Mouse (Mus musculus) limb, embryonic 10.5 days (tissue): ENCODE measurements around the gene Dapk1. TPM values are rescaled to one million over a fixed set of nuclear protein-coding genes. Genes with fewer than 3 reads are reported as not detected.

Source experiments
- DNase-seq: peaks from one replicate; pipeline ENCODE4 v3.0.0-alpha.2; 2017; ENCODE audit warnings: low spot score
- H3K27ac ChIP-seq: fragments of 300-500 bp; sonication (generic); 2 replicates; pipeline ENCODE4 v1.5.1; 2016; ENCODE audit warnings: mild to moderate bottlenecking
- H3K27me3 ChIP-seq: fragments of 300-500 bp; sonication (generic); 2 replicates; pipeline ENCODE4 v1.6.1; 2016; ENCODE audit warnings: low read depth, mild to moderate bottlenecking; ENCODE audit not compliant: poor library complexity, severe bottlenecking
- H3K36me3 ChIP-seq: fragments of 300-500 bp; sonication (generic); 2 replicates; pipeline ENCODE4 v1.6.1; 2016; ENCODE audit warnings: mild to moderate bottlenecking, moderate library complexity
- H3K4me1 ChIP-seq: fragments of 300-500 bp; sonication (generic); 2 replicates; pipeline ENCODE4 v1.6.1; 2016
- H3K4me3 ChIP-seq: fragments of 300-500 bp; sonication (generic); 2 replicates; pipeline ENCODE4 v1.5.1; 2016; ENCODE audit warnings: mild to moderate bottlenecking, moderate library complexity
- H3K9me3 ChIP-seq: fragments of 300-500 bp; sonication (generic); replicated peaks from 2 replicates; pipeline ENCODE4 v1.6.1; 2016; ENCODE audit warnings: mild to moderate bottlenecking
- WGBS: fragments of 180-500 bp; shearing (Covaris S2); methylation state at CpG from one replicate; pipeline ENCODE4 v1.1.7; 2016; 5-methylcytosine and 5-hydroxymethylcytosine counted together
- polyA plus RNA-seq: library from polyadenylated mRNA; unstranded; fragments of >200 nt; fragmentation: Nextera tagmentation; extraction: Ambion mirVana; gene quantifications from 2 replicates; pipeline ENCODE4 v1.2.1, GENCODE M21; 2016

The Dapk1 gene
- polyA plus RNA-seq, 1 experiment from 2014 or later = 18.5 TPM

DNA sequence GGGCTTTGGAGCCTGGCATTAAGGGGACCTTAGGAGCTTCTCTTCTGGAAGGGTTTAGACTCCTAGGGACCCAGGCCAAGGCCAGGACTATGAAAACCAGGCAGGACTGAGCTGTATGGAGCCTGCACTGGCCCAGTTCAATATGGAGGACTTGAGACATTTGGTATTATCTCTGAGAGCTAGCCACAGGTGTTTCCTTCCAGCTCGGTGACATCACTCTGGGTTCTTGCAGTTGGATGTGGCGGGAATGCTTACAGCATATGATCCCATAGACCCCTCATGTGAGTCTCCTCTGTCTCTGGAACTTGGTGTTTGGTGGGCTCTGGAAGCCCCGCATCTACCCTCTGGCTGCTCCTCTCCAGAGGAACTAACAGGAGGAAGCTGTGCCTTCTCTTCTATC is 140.9 kb downstream of the Dapk1 start:
- 88% methylated on average over 3 of the region's 3 CpGs for WGBS
- H3K4me1 ChIP-seq = peaks cover 8% of the 10 kb centered on the region
- H3K4me3 ChIP-seq = no peak overlapping the region
- DNase-seq = no peak
- no peaks in the 10 kb centered on the region for H3K9me3 ChIP-seq
- H3K27me3 ChIP-seq = no peaks in the 10 kb centered on the region
- no peak overlapping the region for H3K27ac ChIP-seq
- H3K36me3 ChIP-seq = peaks cover 15% of the 10 kb centered on the region

DNA sequence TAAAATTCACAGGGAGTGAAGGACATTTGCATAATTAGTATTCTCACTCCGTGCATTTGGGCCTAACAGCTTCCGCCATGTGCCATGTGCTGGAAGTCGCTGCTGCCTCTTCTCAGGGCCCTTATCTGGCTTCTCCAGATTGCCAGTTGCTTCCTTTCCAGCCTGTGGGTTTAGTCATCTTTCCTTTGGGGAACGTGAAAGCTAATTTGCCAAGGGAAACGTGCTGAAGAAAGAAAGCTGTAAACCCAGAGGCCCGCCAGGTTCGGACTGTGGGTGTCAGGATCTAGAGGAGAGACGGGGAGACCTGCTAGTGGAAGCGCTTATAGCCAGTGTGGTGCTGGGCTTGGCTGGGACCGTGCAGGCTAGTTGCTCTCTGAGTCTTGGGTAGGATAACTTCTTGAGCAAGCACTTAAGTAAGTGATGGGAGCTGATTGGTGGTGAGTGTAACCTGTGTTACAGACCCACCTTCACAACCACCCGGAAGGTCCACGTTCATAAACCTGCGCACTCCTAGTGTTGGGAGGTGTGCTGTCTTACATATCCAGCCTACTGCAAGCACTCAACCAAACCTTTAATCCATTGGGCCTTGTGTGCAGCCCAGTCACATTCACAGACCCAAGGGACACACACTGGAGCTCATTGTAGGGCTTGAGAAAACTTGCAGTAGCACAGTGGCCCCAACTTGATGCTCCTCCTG is 141.8 kb downstream of the Dapk1 start:
- WGBS = 79% methylated on average over 13 of the region's 13 CpGs
- Histone ChIP-seq H3K27me3 (no peaks in the 10 kb centered on the region), H3K27ac (0 out of 2 replicates have a peak overlapping the region, but pooled peaks have one; percentile 25), H3K9me3 (no peaks in the 10 kb centered on the region), H3K4me3 (no peak overlapping the region), H3K36me3 (peaks cover 22% of the 10 kb centered on the region), H3K4me1 (no peaks in the 10 kb centered on the region; the same call in 1 of the 2 replicates)
- no peak for DNase-seq

DNA sequence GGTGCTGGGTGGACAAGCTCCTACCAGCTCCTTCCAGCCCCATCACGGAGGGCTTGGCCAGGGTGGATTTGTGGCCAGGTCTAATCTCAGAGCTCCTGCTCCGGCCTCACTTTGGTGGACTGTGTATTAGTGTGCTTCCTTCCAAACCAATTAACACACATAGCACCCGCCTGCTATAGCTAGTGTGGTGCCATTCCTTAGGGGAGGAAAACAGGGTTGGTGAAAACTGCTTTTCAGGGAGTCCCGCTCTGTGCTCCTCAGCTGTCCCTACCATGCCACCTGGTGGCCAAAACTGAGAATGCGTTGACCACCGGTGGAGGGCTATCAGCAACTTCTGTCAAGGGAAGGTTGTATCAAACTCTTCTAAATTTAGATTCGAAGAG is 142.3 kb downstream of the Dapk1 start:
- no peaks in the 10 kb centered on the region for H3K9me3 ChIP-seq
- no peaks in the 10 kb centered on the region for H3K27me3 ChIP-seq
- 36% methylated on average over 7 of the region's 7 CpGs for WGBS
- H3K36me3 ChIP-seq = peaks cover 27% of the 10 kb centered on the region
- H3K4me1 ChIP-seq = no peaks in the 10 kb centered on the region; the same call in 1 of the 2 replicates
- peak; percentile 88 for DNase-seq
- 0 out of 2 replicates have a peak overlapping the region, but pooled peaks have one; percentile 25 for H3K27ac ChIP-seq
- no peak overlapping the region for H3K4me3 ChIP-seq

DNA sequence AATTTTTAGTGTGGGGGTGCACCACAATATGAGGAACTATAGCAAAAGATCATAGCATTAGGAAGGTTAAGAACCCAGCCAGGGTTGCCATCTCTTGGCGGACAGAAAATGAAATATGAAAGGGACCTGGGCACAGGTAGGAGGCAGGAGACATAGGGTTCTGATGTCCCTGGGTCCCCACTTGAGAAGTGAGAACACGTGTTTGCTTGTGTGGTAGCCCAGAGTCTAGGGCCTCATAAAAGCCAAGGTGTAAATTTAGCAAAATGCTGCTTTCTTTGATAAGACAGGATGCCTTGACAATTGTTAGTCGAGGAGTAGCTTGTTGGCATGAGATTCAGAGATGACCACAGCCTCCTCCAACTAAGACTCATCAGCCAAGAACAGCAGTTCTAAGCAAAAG is 143.0 kb downstream of the Dapk1 start:
- no peak for DNase-seq
- Histone ChIP-seq H3K4me3 (no peak overlapping the region), H3K4me1 (no peaks in the 10 kb centered on the region; the same call in 1 of the 2 replicates), H3K9me3 (no peaks in the 10 kb centered on the region), H3K27me3 (no peaks in the 10 kb centered on the region), H3K27ac (no peak overlapping the region), H3K36me3 (peaks cover 28% of the 10 kb centered on the region)
- WGBS = 91% methylated on average over 3 of the region's 3 CpGs

DNA sequence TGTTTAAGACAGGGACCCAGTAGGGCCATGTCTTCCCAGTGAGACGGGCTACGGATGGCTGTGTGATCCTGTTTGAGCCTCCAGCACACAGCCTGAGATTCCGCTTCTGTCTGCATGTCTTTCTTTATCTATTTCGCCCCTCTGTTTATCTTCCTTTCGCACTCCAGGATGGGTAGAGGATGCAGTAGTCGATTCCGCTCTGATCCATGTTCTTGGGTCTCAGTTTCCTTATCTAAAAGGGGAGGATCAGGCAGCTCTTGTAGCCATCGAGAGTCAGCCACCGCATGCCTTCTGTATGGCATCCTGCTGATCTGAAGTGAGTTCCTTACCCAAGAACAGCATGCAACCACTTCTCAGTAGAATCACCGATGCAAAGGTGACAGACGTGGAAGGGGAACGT is 143.6 kb downstream of the Dapk1 start:
- Histone ChIP-seq H3K27me3 (no peaks in the 10 kb centered on the region), H3K4me3 (no peak overlapping the region), H3K9me3 (no peaks in the 10 kb centered on the region), H3K36me3 (peaks cover 25% of the 10 kb centered on the region), H3K27ac (no peak overlapping the region), H3K4me1 (no peaks in the 10 kb centered on the region; the same call in 1 of the 2 replicates)
- DNase-seq = no peak
- 91% methylated on average over 12 of the region's 12 CpGs for WGBS

DNA sequence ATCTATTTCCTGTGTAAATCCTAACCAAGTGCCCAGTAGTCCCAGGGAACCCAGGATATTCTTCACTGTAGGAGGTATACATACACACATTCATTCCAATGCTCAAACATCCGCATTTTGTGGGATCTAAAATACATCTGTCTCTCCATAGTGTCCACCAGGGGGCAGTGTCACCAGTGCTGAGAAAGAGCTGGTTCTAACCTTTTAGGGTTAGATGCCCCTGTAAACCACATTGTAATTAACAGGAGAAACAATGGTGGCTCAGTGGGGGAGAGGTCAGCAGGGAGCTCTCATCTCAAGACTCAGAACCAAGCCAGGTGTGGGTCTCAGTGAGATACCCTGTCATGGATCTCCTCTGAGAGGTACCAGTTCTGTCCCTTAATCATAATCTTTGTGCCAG is 144.5 kb downstream of the Dapk1 start:
- WGBS = 51% methylated on average over 1 of the region's 1 CpGs
- peak; percentile 71 for DNase-seq
- H3K4me3 ChIP-seq = no peak overlapping the region
- H3K9me3 ChIP-seq = no peaks in the 10 kb centered on the region
- H3K4me1 ChIP-seq = no peaks in the 10 kb centered on the region; the same call in 1 of the 2 replicates
- H3K27ac ChIP-seq = no peak overlapping the region
- H3K27me3 ChIP-seq = no peaks in the 10 kb centered on the region
- H3K36me3 ChIP-seq = peaks cover 27% of the 10 kb centered on the region

DNA sequence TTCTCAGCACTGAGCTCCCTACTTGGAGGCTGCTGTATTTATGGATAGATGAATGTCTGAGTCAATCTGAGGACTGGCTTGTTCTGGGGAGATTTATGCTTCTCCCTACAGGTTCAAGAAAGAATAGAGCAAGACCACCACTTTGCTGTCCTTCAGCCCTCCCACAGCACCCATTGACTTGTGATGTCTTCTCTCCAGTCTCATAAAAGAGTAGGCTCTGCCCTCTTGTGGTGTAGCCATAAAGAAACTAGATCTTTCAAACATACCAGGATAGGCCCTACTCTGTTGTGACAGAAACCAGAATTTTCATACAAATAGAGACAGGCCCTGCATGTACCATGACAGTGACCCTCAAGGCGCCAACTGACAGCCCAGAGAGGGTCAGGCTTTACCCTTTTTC is 145.5 kb downstream of the Dapk1 start:
- no peak overlapping the region for H3K27ac ChIP-seq
- H3K36me3 ChIP-seq = peaks cover 34% of the 10 kb centered on the region
- H3K4me1 ChIP-seq = no peaks in the 10 kb centered on the region; the same call in 1 of the 2 replicates
- no peaks in the 10 kb centered on the region for H3K9me3 ChIP-seq
- H3K27me3 ChIP-seq = no peaks in the 10 kb centered on the region
- WGBS = 93% methylated on average over 1 of the region's 1 CpGs
- H3K4me3 ChIP-seq = no peak overlapping the region
- no peak for DNase-seq

DNA sequence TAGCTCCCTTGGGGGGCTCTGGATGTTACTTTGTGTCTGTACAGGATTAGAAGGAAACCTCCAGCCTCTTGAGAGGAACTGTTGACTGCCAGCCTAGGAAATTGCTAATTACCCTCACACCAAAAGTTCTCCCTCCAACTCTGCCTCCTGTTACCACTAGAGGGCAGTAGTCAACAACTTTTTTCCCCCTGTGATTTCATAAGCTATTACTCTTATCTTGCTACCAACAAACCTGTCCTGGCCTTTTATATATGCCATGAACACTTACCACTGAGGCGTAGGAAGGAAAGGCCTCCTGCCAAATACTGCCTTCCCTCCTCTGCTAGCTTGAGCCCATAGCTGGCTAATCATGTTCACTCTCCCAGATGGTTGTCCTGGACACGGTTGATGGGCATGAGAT is 146.8 kb downstream of the Dapk1 start:
- no peak for DNase-seq
- Histone ChIP-seq H3K4me3 (no peak overlapping the region), H3K27me3 (no peaks in the 10 kb centered on the region), H3K9me3 (no peaks in the 10 kb centered on the region), H3K36me3 (peaks cover 48% of the 10 kb centered on the region), H3K27ac (no peak overlapping the region), H3K4me1 (no peaks in the 10 kb centered on the region; the same call in 1 of the 2 replicates)
- 88% methylated on average over 2 of the region's 2 CpGs for WGBS

DNA sequence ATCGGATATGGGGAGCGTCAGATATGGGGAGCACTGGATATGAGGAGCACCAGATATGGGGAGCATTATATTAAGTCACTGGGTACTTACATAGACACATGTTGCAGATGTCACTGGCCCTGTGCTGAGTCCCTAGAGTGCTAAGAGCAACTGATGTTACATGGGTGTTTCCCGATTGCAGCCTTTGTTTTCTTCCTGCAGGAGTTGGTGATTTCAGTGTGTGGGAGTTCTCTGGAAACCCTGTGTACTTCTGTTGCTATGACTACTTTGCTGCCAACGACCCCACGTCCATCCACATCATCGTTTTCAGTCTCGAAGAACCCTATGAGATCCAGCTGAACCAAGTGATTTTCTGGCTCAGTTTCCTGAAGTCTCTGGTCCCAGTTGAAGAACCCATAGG is 149.2 kb downstream of the Dapk1 start:
- H3K36me3 ChIP-seq = peaks cover 58% of the 10 kb centered on the region

DNA sequence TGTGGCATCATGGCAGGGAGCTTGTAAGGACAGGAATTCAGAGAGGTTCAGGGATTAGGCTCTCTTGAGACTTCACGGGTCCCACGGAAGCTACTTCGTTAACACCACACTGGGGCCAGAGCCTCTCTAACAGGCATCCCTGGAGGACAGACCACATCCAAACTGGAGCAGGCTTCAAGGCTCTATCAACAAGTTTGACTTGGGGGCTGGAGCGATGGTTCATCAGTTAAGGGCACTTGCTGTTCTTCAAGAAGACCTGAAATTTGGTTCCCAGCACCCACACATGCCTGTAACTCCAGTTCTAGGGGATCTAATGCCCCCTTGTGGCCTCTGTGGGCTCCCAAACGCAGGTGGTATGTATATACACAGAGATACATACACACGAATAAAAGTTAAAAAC is 151.5 kb downstream of the Dapk1 start:
- Histone ChIP-seq H3K4me3 (no peak overlapping the region), H3K27me3 (no peaks in the 10 kb centered on the region), H3K27ac (no peak overlapping the region), H3K4me1 (no peaks in the 10 kb centered on the region; the same call in 1 of the 2 replicates), H3K9me3 (no peaks in the 10 kb centered on the region), H3K36me3 (peaks cover 60% of the 10 kb centered on the region)
- DNase-seq = no peak
- 95% methylated on average over 6 of the region's 6 CpGs for WGBS

More for the DNA sequence above, 149.2 kb downstream of the Dapk1 start:
- Histone ChIP-seq H3K9me3 (no peaks in the 10 kb centered on the region), H3K27me3 (no peaks in the 10 kb centered on the region), H3K4me1 (no peaks in the 10 kb centered on the region; the same call in 1 of the 2 replicates), H3K27ac (no peak overlapping the region), H3K4me3 (no peak overlapping the region)
- WGBS = 95% methylated on average over 7 of the region's 7 CpGs
- no peak for DNase-seq

DNA sequence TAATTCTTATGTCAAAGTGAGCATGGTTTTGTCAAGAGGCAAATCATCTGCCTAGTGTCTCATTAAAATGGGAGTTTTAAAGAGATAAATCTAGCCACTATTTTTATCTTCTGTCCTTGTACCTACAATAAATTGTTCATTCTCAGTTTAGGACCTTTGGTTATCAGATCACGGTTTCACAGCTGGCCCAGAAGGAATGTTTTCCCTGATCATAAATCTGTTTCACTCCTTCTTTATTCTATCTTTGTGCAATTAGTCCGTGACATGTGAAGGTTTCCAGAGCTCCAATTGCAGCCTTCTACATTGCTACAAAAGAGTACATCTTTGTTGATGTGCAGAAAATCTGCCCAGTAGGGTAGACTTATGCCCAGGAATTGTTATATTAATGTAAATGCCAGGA is 153.5 kb downstream of the Dapk1 start:
- no peak for DNase-seq
- H3K9me3 ChIP-seq = no peaks in the 10 kb centered on the region
- H3K27ac ChIP-seq = no peak overlapping the region
- no peaks in the 10 kb centered on the region for H3K27me3 ChIP-seq
- WGBS = 38% methylated on average over 2 of the region's 2 CpGs
- H3K4me1 ChIP-seq = no peaks in the 10 kb centered on the region; the same call in 1 of the 2 replicates
- H3K36me3 ChIP-seq = peaks cover 43% of the 10 kb centered on the region
- H3K4me3 ChIP-seq = no peak overlapping the region

DNA sequence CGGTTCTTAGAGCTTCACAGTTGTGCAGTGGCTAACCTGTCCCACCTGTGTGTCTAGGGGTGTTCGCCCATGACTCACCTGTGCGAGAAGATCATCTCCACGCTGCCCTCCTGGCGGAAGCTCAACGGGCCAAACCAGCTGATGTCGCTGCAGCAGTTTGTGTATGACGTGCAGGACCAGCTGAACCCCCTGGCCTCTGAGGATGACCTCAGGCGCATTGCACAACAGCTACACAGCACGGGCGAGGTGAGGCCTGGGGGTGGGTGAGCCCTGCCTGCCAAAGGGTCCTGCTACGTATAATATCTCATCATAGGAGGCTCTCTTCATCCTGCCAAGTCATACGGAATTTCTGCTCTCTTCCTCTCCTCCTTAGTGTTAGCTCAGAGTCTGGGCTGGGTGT is 155.5 kb downstream of the Dapk1 start:
- WGBS = 90% methylated on average over 13 of the region's 13 CpGs
- Histone ChIP-seq H3K27ac (no peak overlapping the region), H3K36me3 (peaks cover 45% of the 10 kb centered on the region), H3K27me3 (no peaks in the 10 kb centered on the region), H3K9me3 (no peaks in the 10 kb centered on the region), H3K4me3 (no peak overlapping the region), H3K4me1 (no peaks in the 10 kb centered on the region; the same call in 1 of the 2 replicates)
- no peak for DNase-seq

DNA sequence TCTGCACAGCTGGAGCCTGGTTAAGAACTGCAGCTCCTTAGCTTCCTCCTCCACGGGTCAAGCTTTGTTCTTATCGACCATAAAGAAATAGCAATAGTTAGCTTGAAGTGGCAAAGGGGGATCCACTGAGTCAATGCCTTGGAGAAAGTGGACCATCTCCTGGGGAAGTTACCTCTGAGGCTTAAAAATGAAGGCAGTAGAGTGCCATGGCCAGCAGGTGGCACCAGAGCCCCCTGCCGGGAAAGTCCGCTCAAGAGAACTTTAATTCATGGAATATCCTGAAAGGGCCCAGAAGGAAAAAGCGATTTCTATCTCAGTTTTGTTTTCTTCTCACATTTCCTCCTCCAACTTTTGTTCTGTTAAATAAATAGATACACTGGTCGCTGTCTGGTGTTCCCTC is 157.4 kb downstream of the Dapk1 start:
- peak; percentile 71 for DNase-seq
- Histone ChIP-seq H3K27me3 (no peaks in the 10 kb centered on the region), H3K36me3 (peaks cover 36% of the 10 kb centered on the region), H3K4me3 (no peak overlapping the region), H3K9me3 (no peaks in the 10 kb centered on the region), H3K27ac (no peak overlapping the region), H3K4me1 (peaks cover 3% of the 10 kb centered on the region; the same call in 1 of the 2 replicates)
- 50% methylated on average over 6 of the region's 6 CpGs for WGBS
